Mouse (Mus musculus): ENCODE data around the gene Rptor.
A peak's percentile ranks its signal among the peaks of the same experiment; 100 is the strongest.

Gene Rptor

GRCm38 (mm10) chr11:119907006-119907650, 304.4 kb downstream of the Rptor start:
- no peak for DNase-seq (ENCODE audit: low read depth, low spot score)

GRCm38 (mm10) chr11:119907711-119908110, 305.0 kb downstream of the Rptor start:
- no peak for DNase-seq (ENCODE audit: low read depth, low spot score)

- peak; percentile 82 for DNase-seq (ENCODE audit: low read depth, low spot score)
Observed at GRCm38 (mm10) chr11:119909436-119909835, 306.7 kb downstream of the Rptor start.

GRCm38 (mm10) chr11:119912845-119913244, 310.1 kb downstream of the Rptor start:
- DNase-seq (ENCODE audit: low read depth, low spot score), result no peak

GRCm38 (mm10) chr11:119913291-119913934, 310.7 kb downstream of the Rptor start, which contains the start of gene Chmp6:
Chmp6 (plus strand) TSS chr11:119913441.
- DNase-seq (ENCODE audit: low read depth, low spot score), result peak; percentile 87

GRCm38 (mm10) chr11:119913935-119914314, 311.2 kb downstream of the Rptor start:
- DNase-seq (ENCODE audit: low read depth, low spot score), result no peak

- DNase-seq (ENCODE audit: low read depth, low spot score), result no peak
Observed at GRCm38 (mm10) chr11:119914381-119914780, 311.7 kb downstream of the Rptor start.

- no peak for DNase-seq (ENCODE audit: low read depth, low spot score)
Observed at GRCm38 (mm10) chr11:119915666-119916065, 313.0 kb downstream of the Rptor start.

- DNase-seq (ENCODE audit: low read depth, low spot score), result no peak
Observed at GRCm38 (mm10) chr11:119916102-119916790, 313.5 kb downstream of the Rptor start.

GRCm38 (mm10) chr11:119916834-119917469, 314.2 kb downstream of the Rptor start:
- DNase-seq (ENCODE audit: low read depth, low spot score), result no peak

GRCm38 (mm10) chr11:119918521-119918920, 315.8 kb downstream of the Rptor start:
- no peak for DNase-seq (ENCODE audit: low read depth, low spot score)

GRCm38 (mm10) chr11:119919432-119919831, 316.7 kb downstream of the Rptor start:
- no peak for DNase-seq (ENCODE audit: low read depth, low spot score)

GRCm38 (mm10) chr11:119919897-119920296, 317.2 kb downstream of the Rptor start:
- peak; percentile 83 for DNase-seq (ENCODE audit: low read depth, low spot score)

GRCm38 (mm10) chr11:119920668-119921067, 318.0 kb downstream of the Rptor start:
- no peak for DNase-seq (ENCODE audit: low read depth, low spot score)

- no peak for DNase-seq (ENCODE audit: low read depth, low spot score)
Observed at GRCm38 (mm10) chr11:119925176-119925575, 322.5 kb downstream of the Rptor start.

GRCm38 (mm10) chr11:119926762-119927161, 324.1 kb downstream of the Rptor start:
- no peak for DNase-seq (ENCODE audit: low read depth, low spot score)

GRCm38 (mm10) chr11:119928023-119928681, 325.4 kb downstream of the Rptor start:
- DNase-seq (ENCODE audit: low read depth, low spot score), result peak; percentile 86

GRCm38 (mm10) chr11:119929603-119930265, 327.0 kb downstream of the Rptor start:
- peak; percentile 53 for DNase-seq (ENCODE audit: low read depth, low spot score)

- DNase-seq (ENCODE audit: low read depth, low spot score), result no peak
Observed at GRCm38 (mm10) chr11:119931809-119932208, 329.1 kb downstream of the Rptor start.

- no peak for DNase-seq (ENCODE audit: low read depth, low spot score)
Observed at GRCm38 (mm10) chr11:119933142-119933541, 330.4 kb downstream of the Rptor start.

Data from CD4-positive, CD25-positive, alpha-beta regulatory T cell, adult 2 months (primary cell).